Mouse (Mus musculus): Measurements from ENCODE around the gene Ssbp2. TPM values are rescaled to one million over a fixed set of nuclear protein-coding genes. Genes with fewer than 3 reads are reported as not detected.

Gene Ssbp2
- total RNA-seq (2023): 10 to 100 TPM; 18.4 to 18.9 TPM

GRCm38 (mm10) chr13:91459896-91460620 is at the start of gene Ssbp2:
Gene Ssbp2 (plus strand): TSS chr13:91460283.

DNA sequence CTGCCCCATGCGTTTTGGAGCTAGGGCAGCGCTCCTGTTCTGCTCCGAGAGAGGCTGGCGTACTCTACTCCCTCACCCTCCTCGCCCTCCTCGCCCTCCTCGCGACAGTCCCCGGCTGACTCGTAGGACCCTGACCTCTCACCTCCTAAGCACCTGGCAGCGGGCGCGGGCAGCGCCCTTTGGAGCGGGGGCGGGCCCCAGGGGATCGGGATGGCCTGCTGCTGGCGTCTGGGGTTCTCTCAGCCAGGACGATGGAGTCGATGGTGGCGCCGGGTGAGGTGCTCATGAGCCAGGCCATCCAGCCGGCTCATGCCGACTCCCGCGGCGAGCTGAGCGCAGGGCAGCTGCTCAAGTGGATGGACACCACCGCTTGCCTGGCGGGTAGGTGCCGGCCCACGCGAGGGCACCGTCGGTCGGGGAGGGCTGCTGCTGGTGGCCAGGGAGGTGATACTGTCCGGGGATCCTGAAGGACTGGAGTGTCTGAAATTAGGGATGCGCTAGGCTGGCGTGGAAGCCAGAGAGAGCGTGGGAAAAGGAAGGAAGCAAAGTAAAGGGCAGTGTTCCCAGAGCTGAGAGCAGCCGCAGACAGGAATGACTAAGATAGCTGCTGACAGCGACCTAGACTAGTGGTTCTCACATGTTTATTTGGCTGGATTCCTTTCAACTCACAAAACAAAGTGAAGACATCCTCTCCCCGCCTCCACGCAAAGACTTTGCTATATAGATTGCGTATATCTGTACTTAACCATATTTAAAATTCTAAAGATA is 281.4 kb downstream of the Ssbp2 start, which contains the start of gene Acot12:
Gene Acot12, plus strand, starts transcription at position 233 of the 768 bp plus-strand sequence.

Other genes starting within 250 kb of the Ssbp2 start
- gene Atg10, start 236.3 kb upstream of the Ssbp2 start, total RNA-seq (2023): 1 to 10 TPM; 2.4 to 2.5 TPM